Mouse (Mus musculus) CH12.LX (cell line): Measurements from ENCODE around the gene Fam13a.

ENCODE experiments used
- BHLHE40 ChIP-seq: IDR thresholded peaks from 2 replicates; pipeline ENCODE4 v1.6.1; 2011; ENCODE audit warnings: mild to moderate bottlenecking, low read depth, low read length, improper control_type of control experiment
- CTCF ChIP-seq, 2 experiments: IDR thresholded peaks in 1 of 2; conservative IDR thresholded peaks in 1 of 2; 2 replicates each; pipeline ENCODE4 v1.5.1; 2011 to 2012; ENCODE audit warnings: low read depth in 2 of 2, low read length in 2 of 2, improper control_type of control experiment in 1 of 2, inconsistent platforms in 1 of 2, mild to moderate bottlenecking in 1 of 2, moderate library complexity in 1 of 2
- KAT2A ChIP-seq: IDR thresholded peaks from 2 replicates; pipeline ENCODE4 v1.6.1; 2012; ENCODE audit warnings: low read length, improper control_type of control experiment, inconsistent platforms; ENCODE audit not compliant: insufficient replicate concordance
- MAX ChIP-seq: IDR thresholded peaks from 2 replicates; pipeline ENCODE4 v1.6.1; 2011; ENCODE audit warnings: low read length, improper control_type of control experiment
- MYC ChIP-seq: IDR thresholded peaks from 2 replicates; pipeline ENCODE4 v1.6.1; 2011; ENCODE audit warnings: low read depth, mild to moderate bottlenecking, improper control_type of control experiment, low read length
- NELFE ChIP-seq: IDR thresholded peaks from 2 replicates; pipeline ENCODE4 v1.6.1; 2011; ENCODE audit warnings: low read depth, low read length, improper control_type of control experiment
- POLR2A ChIP-seq: IDR thresholded peaks from 2 replicates; pipeline ENCODE4 v1.6.1; 2011; ENCODE audit warnings: low read depth, mild to moderate bottlenecking, improper control_type of control experiment, low read length
- RAD21 ChIP-seq: IDR thresholded peaks from 2 replicates; pipeline ENCODE4 v1.6.1; 2011; ENCODE audit warnings: low read depth, mild to moderate bottlenecking, low read length, improper control_type of control experiment, moderate library complexity
- RCOR1 ChIP-seq: conservative IDR thresholded peaks from 2 replicates; pipeline ENCODE4 v1.6.1; 2012; ENCODE audit warnings: low read depth, mild to moderate bottlenecking, inconsistent platforms, low read length, improper control_type of control experiment
- TCF12 ChIP-seq: IDR thresholded peaks from 2 replicates; pipeline ENCODE4 v1.6.1; 2014; ENCODE audit warnings: low read depth, mild to moderate bottlenecking, inconsistent platforms, low read length, improper control_type of control experiment
- ZC3H11A ChIP-seq: IDR thresholded peaks from 2 replicates; pipeline ENCODE4 v1.6.1; 2012; ENCODE audit warnings: low read depth, mild to moderate bottlenecking, inconsistent platforms, low read length, improper control_type of control experiment

- TF ChIP-seq BHLHE40 (no peak), POLR2A (no peak), RAD21 (no peak), MAX (no peak), NELFE (no peak), CTCF (conservative IDR thresholded peaks at IDR 0.05 in 1 of 2, IDR thresholded peaks at IDR 0.05 in 1 of 2; ENCODE audit: low read depth in 2 of 2, low read length in 2 of 2) (no peak), KAT2A (no peak), ZC3H11A (no peak), MYC (no peak), RCOR1 (no peak), TCF12 (no peak)
Observed at GRCm38 (mm10) chr6:58932515-58933188, 91.7 kb downstream of the Fam13a start.
